8 mouse cellular contexts compared by ENCODE assay signal in genomic region chr11:7161502-7162174, GRCm38 (mm10). TPM values are rescaled to one million over a fixed set of nuclear protein-coding genes. Genes with fewer than 3 reads are reported as not detected.
DNase-seq lines count a peak whose midpoint lies in the region; ATAC-seq and TF ChIP-seq lines count a peak whose summit lies in the region.

No protein-coding gene starts in this region.

- TF ChIP-seq CTCF in kidney, postnatal 0 days (IDR thresholded peaks at IDR 0.05; ENCODE audit: low read depth): peak; percentile 84

- no peak overlapping the region for H3K4me3 ChIP-seq in embryonic facial prominence, embryonic 14.5 days (ENCODE audit: low read depth, low read length)
- no peak overlapping the region for H3K4me3 ChIP-seq in kidney, postnatal 0 days (replicated peaks; ENCODE audit: low read depth, low read length)
- H3K4me3 ChIP-seq in midbrain, embryonic 13.5 days (replicated peaks): no peak overlapping the region

- H3K4me2 ChIP-seq in embryonic facial prominence, embryonic 14.5 days (ENCODE audit: low read depth, low read length): no peak overlapping the region
- no peak overlapping the region for H3K4me2 ChIP-seq in kidney, postnatal 0 days (ENCODE audit: low read length)
- H3K4me2 ChIP-seq in midbrain, embryonic 13.5 days (replicated peaks): no peak overlapping the region

- peak; percentile 18 for DNase-seq in kidney, adult 18-20 months
- DNase-seq in kidney, adult 11 months: no peak
- peak; percentile 77 for DNase-seq in NIH3T3 (ENCODE audit: low read depth)
- peak; percentile 51 for DNase-seq in embryonic facial prominence, embryonic 14.5 days (ENCODE audit: low spot score)
- DNase-seq in kidney, postnatal 0 days (ENCODE audit: low spot score): peak; percentile 79
- DNase-seq in thymus, postnatal 36 days: peak; percentile 16 to 50
- DNase-seq in frontal cortex, postnatal 14 days (ENCODE audit: low spot score in 2 of 2): no peak

- peaks cover 8% of the 10 kb centered on the region for H3K4me1 ChIP-seq in embryonic facial prominence, embryonic 14.5 days (ENCODE audit: control insufficient read depth, insufficient read depth, low read length)
- H3K4me1 ChIP-seq in kidney, postnatal 0 days (replicated peaks; ENCODE audit: insufficient read depth, low read length): peaks cover 16% of the 10 kb centered on the region
- peaks cover 16% of the 10 kb centered on the region for H3K4me1 ChIP-seq in midbrain, embryonic 13.5 days (replicated peaks)

- H3K9me3 ChIP-seq in embryonic facial prominence, embryonic 14.5 days (ENCODE audit: control insufficient read depth, low read length): no peaks in the 10 kb centered on the region
- no peaks in the 10 kb centered on the region for H3K9me3 ChIP-seq in kidney, postnatal 0 days (replicated peaks; ENCODE audit: low read length)
- H3K9me3 ChIP-seq in midbrain, embryonic 13.5 days: no peaks in the 10 kb centered on the region

- no peak for ATAC-seq in embryonic facial prominence, embryonic 14.5 days (ENCODE audit: low read depth)
- 0 out of 2 replicates have a peak, but pooled peaks have one; percentile 15 for ATAC-seq in kidney, postnatal 0 days (replicated peaks; ENCODE audit: low FRiP score, low read depth)
- peak; percentile 54 for ATAC-seq in midbrain, embryonic 13.5 days

- H3K27ac ChIP-seq in embryonic facial prominence, embryonic 14.5 days (replicated peaks; ENCODE audit: low read depth, low read length): no peak overlapping the region
- peak overlapping the region; percentile 68; the same call in 1 of the 2 replicates for H3K27ac ChIP-seq in kidney, postnatal 0 days
- no peak overlapping the region for H3K27ac ChIP-seq in midbrain, embryonic 13.5 days

- 81% methylated on average over 8 of the region's 8 CpGs for WGBS in embryonic facial prominence, embryonic 14.5 days
- 83% methylated on average over 8 of the region's 8 CpGs for WGBS in kidney, postnatal 0 days
- WGBS in midbrain, embryonic 13.5 days: 79% methylated on average over 8 of the region's 8 CpGs

- no peak overlapping the region for H3K9ac ChIP-seq in embryonic facial prominence, embryonic 14.5 days (ENCODE audit: low read depth, low read length)
- no peak overlapping the region for H3K9ac ChIP-seq in kidney, postnatal 0 days (ENCODE audit: low read depth, low read length)
- no peak overlapping the region for H3K9ac ChIP-seq in midbrain, embryonic 13.5 days (replicated peaks)

- H3K27me3 ChIP-seq in embryonic facial prominence, embryonic 14.5 days (replicated peaks; ENCODE audit: control insufficient read depth, insufficient read depth, low read length): no peaks in the 10 kb centered on the region
- no peaks in the 10 kb centered on the region for H3K27me3 ChIP-seq in kidney, postnatal 0 days (ENCODE audit: insufficient read depth, low read length)
- no peaks in the 10 kb centered on the region for H3K27me3 ChIP-seq in midbrain, embryonic 13.5 days

- H3K36me3 ChIP-seq in embryonic facial prominence, embryonic 14.5 days (ENCODE audit: control insufficient read depth, insufficient read depth, low read length): no peaks in the 10 kb centered on the region
- no peaks in the 10 kb centered on the region for H3K36me3 ChIP-seq in kidney, postnatal 0 days (ENCODE audit: insufficient read depth, low read length)
- no peaks in the 10 kb centered on the region for H3K36me3 ChIP-seq in midbrain, embryonic 13.5 days

RNA-seq across cellular contexts. Expression of gene Gm11985, which starts 26.7 kb away (rescaled TPM):
- polyA plus RNA-seq in embryonic facial prominence, embryonic 14.5 days (2014; fragmentation: Nextera tagmentation; extraction: Ambion mirVana): not detected in 2 replicates
- polyA plus RNA-seq in kidney, postnatal 0 days (2015; fragmentation: Nextera tagmentation; extraction: Ambion mirVana): not detected in 2 replicates
- polyA plus RNA-seq in midbrain, embryonic 13.5 days (2015; fragmentation: Nextera tagmentation; extraction: Ambion mirVana): not detected in 2 replicates

RNA-seq across cellular contexts. Expression of gene Igfbp1, which starts 35.9 kb away (rescaled TPM):
- polyA plus RNA-seq in embryonic facial prominence, embryonic 14.5 days (2014; fragmentation: Nextera tagmentation; extraction: Ambion mirVana): 0.40 and 0.52 TPM in 2 replicates
- 11.8 and 15.3 TPM in 2 replicates for polyA plus RNA-seq in kidney, postnatal 0 days (2015; fragmentation: Nextera tagmentation; extraction: Ambion mirVana)
- 0.09 and 0.17 TPM in 2 replicates for polyA plus RNA-seq in midbrain, embryonic 13.5 days (2015; fragmentation: Nextera tagmentation; extraction: Ambion mirVana)

RNA-seq across cellular contexts. Expression of gene Igfbp3, which starts 52.1 kb away (rescaled TPM):
- polyA plus RNA-seq in embryonic facial prominence, embryonic 14.5 days (2014; fragmentation: Nextera tagmentation; extraction: Ambion mirVana): 258 and 266 TPM in 2 replicates
- 217 and 221 TPM in 2 replicates for polyA plus RNA-seq in kidney, postnatal 0 days (2015; fragmentation: Nextera tagmentation; extraction: Ambion mirVana)
- polyA plus RNA-seq in midbrain, embryonic 13.5 days (2015; fragmentation: Nextera tagmentation; extraction: Ambion mirVana): 5.6 and 7.1 TPM in 2 replicates

Comparison
In these comparisons a context has a peak if more than half of its experiments do, and no peak if none do; other contexts are left out.
1. DNase-seq: peak in kidney, adult 18-20 months (single experiment), NIH3T3 (single experiment), embryonic facial prominence, embryonic 14.5 days (single experiment), kidney, postnatal 0 days (single experiment) and thymus, postnatal 36 days (2 of 2); none in kidney, adult 11 months (single experiment) and frontal cortex, postnatal 14 days (0 of 2).
2. RNA of gene Igfbp3, which starts 52.1 kb away (polyA plus RNA-seq): 258 to 266 TPM in embryonic facial prominence, embryonic 14.5 days and 217 to 221 TPM in kidney, postnatal 0 days; 5.6 to 7.1 TPM in midbrain, embryonic 13.5 days; every median in the first group is over 10 times any median in the second.